Mouse (Mus musculus) hindbrain, postnatal 0 days (tissue): ENCODE results near the gene Commd7. TPM values are rescaled to one million over a fixed set of nuclear protein-coding genes. Genes with fewer than 3 reads are reported as not detected.
"Not testable (repeated sequence)": the region's sequence is repeated elsewhere in the genome, so short reads cannot be mapped to it uniquely, and the experiment has no call there.

Experiments
- ATAC-seq: fragments of 200-750 bp; cut with Nextera tagmentation; 2 replicates; pipeline ENCODE4 v1.8.0; 2017; ENCODE audit warnings: mild to moderate bottlenecking, moderate TSS enrichment, moderate library complexity
- DNase-seq: peaks from one replicate; pipeline ENCODE4 v3.0.0-alpha.2; 2015; ENCODE audit warnings: low spot score
- H3K27ac ChIP-seq: fragments of 300-500 bp; sonication (generic); 2 replicates; pipeline ENCODE4 v1.5.1; 2014; ENCODE audit warnings: mild to moderate bottlenecking
- H3K27me3 ChIP-seq: fragments of 300-500 bp; sonication (generic); 2 replicates; pipeline ENCODE4 v1.6.1; 2014; ENCODE audit warnings: low read length, mixed read lengths; ENCODE audit not compliant: insufficient read depth
- H3K36me3 ChIP-seq: fragments of 300-500 bp; sonication (generic); 2 replicates; pipeline ENCODE4 v1.6.1; 2014; ENCODE audit warnings: low read length, mixed read lengths; ENCODE audit not compliant: insufficient read depth
- H3K4me1 ChIP-seq: fragments of 300-500 bp; sonication (generic); 2 replicates; pipeline ENCODE4 v1.6.1; 2014; ENCODE audit warnings: antibody characterized with exemption, low read length, mixed read lengths; ENCODE audit not compliant: insufficient read depth
- H3K4me2 ChIP-seq: fragments of 300-500 bp; sonication (generic); 2 replicates; pipeline ENCODE4 v1.6.1; 2014; ENCODE audit warnings: low read depth, mild to moderate bottlenecking, low read length, moderate library complexity, mixed read lengths
- H3K4me3 ChIP-seq: fragments of 300-500 bp; sonication (generic); 2 replicates; pipeline ENCODE4 v1.5.1; 2014; ENCODE audit warnings: low read length
- H3K9ac ChIP-seq: fragments of 300-500 bp; sonication (generic); replicated peaks from 2 replicates; pipeline ENCODE4 v1.6.1; 2014; ENCODE audit warnings: mild to moderate bottlenecking, low read length, moderate library complexity, mixed read lengths
- H3K9me3 ChIP-seq: fragments of 300-500 bp; sonication (generic); 2 replicates; pipeline ENCODE4 v1.6.1; 2016; ENCODE audit warnings: low read length, mixed read lengths
- CTCF ChIP-seq: IDR thresholded peaks from 2 replicates; pipeline ENCODE4 v1.5.1; 2016; ENCODE audit warnings: antibody characterized with exemption, control low read depth, low read depth
- WGBS: fragments of 180-500 bp; shearing (Covaris S2); extraction: QIAGEN DNeasy Blood & Tissue Kit; methylation state at CpG from one replicate; pipeline ENCODE4 v1.1.7; 2014; 5-methylcytosine and 5-hydroxymethylcytosine counted together
- polyA plus RNA-seq: library from polyadenylated mRNA; unstranded; fragments of >200 nt; fragmentation: Nextera tagmentation; extraction: Ambion mirVana; gene quantifications from 2 replicates; pipeline ENCODE4 v1.2.1, GENCODE M21; 2015
- total RNA-seq: library from RNA; depleted of rRNA; stranded (reverse); fragments of >200 nt; gene quantifications from 2 replicates; pipeline ENCODE4 v1.2.3, GENCODE M21; 2014; rRNA removed

Gene Commd7
- total RNA-seq (21.2 and 25.7 TPM in 2 replicates), polyA plus RNA-seq (88.0 and 93.4 TPM in 2 replicates)

GRCm38 (mm10) chr2:153631976-153632870 is at the start of gene Commd7:
TSS of gene Commd7 (minus strand) at chr2:153632781.
- ATAC-seq (peak; percentile 87), DNase-seq (peak; percentile 91)
- Histone ChIP-seq H3K9ac (peak within 1 kb of the TSS; percentile 95), H3K36me3 (peaks cover 12% of the 10 kb centered on the region; the same call in 1 of the 2 replicates), H3K27me3 (no peaks in the 10 kb centered on the region), H3K4me3 (peak within 1 kb of the TSS; percentile 86), H3K27ac (peak within 1 kb of the TSS; percentile 92), H3K4me1 (0 out of 2 replicates have a peak, but pooled peaks cover 4% of the 10 kb centered on the region), H3K9me3 (no peaks in the 10 kb centered on the region), H3K4me2 (peak within 1 kb of the TSS; percentile 75)
- no peak for TF ChIP-seq CTCF
- WGBS, result 4% methylated on average over 53 of the region's 53 CpGs

DNA sequence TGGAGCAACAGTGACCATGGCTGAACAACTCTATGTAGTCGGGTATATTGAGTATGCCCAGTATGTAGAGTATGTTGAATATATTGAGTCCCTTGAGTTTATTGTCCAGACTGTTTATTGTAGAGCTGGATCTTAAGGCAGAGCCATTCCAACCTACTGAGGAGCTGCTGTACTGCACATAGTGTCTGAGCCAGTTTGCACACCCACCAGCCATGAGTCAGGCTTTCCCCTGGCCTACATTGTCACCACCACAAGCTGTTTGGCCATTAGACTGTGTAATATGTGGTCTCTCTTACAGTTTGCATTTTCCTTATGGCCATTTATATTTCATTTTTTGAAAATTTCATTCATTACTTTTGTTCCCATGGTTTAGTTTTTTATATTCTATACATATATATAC is 47.4 kb upstream of the Commd7 start:
- 100% methylated on average over 1 of the region's 1 CpGs for WGBS
- H3K36me3 ChIP-seq, result no peaks in the 10 kb centered on the region; the same call in 1 of the 2 replicates
- no peaks in the 10 kb centered on the region for H3K4me1 ChIP-seq

GRCm38 (mm10) chr2:153677550-153677949 is 45.0 kb upstream of the Commd7 start:
- 71% methylated on average over 7 of the region's 7 CpGs for WGBS
- H3K9ac ChIP-seq, result no peak overlapping the region
- no peak for ATAC-seq
- no peaks in the 10 kb centered on the region for H3K9me3 ChIP-seq
- no peaks in the 10 kb centered on the region for H3K4me1 ChIP-seq
- no peak for DNase-seq
- H3K4me2 ChIP-seq, result no peak overlapping the region
- H3K27ac ChIP-seq, result no peak overlapping the region
- no peaks in the 10 kb centered on the region for H3K27me3 ChIP-seq
- TF ChIP-seq CTCF, result no peak
- H3K36me3 ChIP-seq, result no peaks in the 10 kb centered on the region; the same call in 1 of the 2 replicates
- H3K4me3 ChIP-seq, result no peak overlapping the region

More for the DNA sequence above, 47.4 kb upstream of the Commd7 start:
- Histone ChIP-seq H3K4me3 (no peak overlapping the region), H3K9ac (no peak overlapping the region), H3K9me3 (no peaks in the 10 kb centered on the region), H3K4me2 (no peak overlapping the region), H3K27ac (no peak overlapping the region), H3K27me3 (no peaks in the 10 kb centered on the region)
- DNase-seq (no peak), ATAC-seq (no peak)
- no peak for TF ChIP-seq CTCF

GRCm38 (mm10) chr2:153676944-153677343 is 44.4 kb upstream of the Commd7 start:
- Histone ChIP-seq H3K27me3 (no peaks in the 10 kb centered on the region), H3K36me3 (no peaks in the 10 kb centered on the region; the same call in 1 of the 2 replicates), H3K4me1 (no peaks in the 10 kb centered on the region), H3K9ac (no peak overlapping the region), H3K4me2 (no peak overlapping the region), H3K4me3 (no peak overlapping the region), H3K9me3 (no peaks in the 10 kb centered on the region), H3K27ac (no peak overlapping the region)
- ATAC-seq (no peak), DNase-seq (no peak)
- WGBS, result 93% methylated on average over 6 of the region's 6 CpGs
- no peak for TF ChIP-seq CTCF

GRCm38 (mm10) chr2:153675364-153675763 is 42.8 kb upstream of the Commd7 start:
- not testable (repeated sequence) for H3K4me3 ChIP-seq, H3K9me3 ChIP-seq, H3K4me1 ChIP-seq, H3K27ac ChIP-seq, H3K27me3 ChIP-seq, H3K36me3 ChIP-seq, ATAC-seq, H3K9ac ChIP-seq, DNase-seq, H3K4me2 ChIP-seq
- 86% methylated on average over 1 of the region's 1 CpGs for WGBS

DNA sequence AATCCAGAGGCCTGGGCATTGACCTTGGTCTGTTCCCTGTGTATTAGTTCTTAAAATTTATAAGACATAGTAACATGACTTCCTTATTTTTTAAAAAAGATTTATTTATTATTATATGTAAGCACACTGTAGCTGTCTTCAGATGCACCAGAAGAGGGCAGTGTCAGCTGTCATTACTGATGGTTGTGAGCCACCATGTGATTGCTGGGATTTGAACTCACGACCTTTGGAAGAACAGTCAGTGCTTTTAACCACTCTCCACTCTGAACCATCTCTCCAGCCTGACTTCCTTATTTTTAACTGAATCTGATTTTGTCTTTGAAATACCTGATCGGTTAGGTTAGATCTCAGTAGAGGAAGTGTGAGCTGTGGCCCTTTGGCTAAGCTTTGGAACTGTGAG is 40.0 kb upstream of the Commd7 start:
- DNase-seq (no peak), ATAC-seq (no peak)
- H3K4me2 ChIP-seq, result no peak overlapping the region
- 89% methylated on average over 2 of the region's 2 CpGs for WGBS
- H3K9me3 ChIP-seq, result no peaks in the 10 kb centered on the region
- TF ChIP-seq CTCF, result peak; percentile 38
- H3K4me1 ChIP-seq, result no peaks in the 10 kb centered on the region
- no peaks in the 10 kb centered on the region; the same call in 1 of the 2 replicates for H3K36me3 ChIP-seq
- no peak overlapping the region for H3K9ac ChIP-seq
- H3K4me3 ChIP-seq, result no peak overlapping the region
- H3K27ac ChIP-seq, result no peak overlapping the region
- H3K27me3 ChIP-seq, result no peaks in the 10 kb centered on the region

DNA sequence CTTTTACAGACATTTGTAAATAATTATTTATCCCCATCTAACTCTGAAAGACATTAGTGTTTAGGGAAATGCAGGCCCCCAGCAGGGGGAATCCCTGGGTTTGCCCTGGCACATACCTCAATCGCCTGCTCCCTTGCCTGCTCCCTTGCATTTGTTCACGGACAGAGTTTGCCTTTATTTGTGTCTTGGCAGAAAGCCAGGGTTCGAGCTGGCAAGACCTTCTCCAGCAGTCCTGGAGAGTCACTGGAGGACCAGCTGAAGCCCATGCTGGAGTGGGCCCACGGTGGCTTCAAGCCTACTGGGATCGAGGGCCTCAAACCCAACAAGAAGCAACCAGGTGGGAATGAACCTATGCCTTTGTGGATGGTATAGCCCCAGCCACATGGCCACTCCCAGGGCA is 37.5 kb upstream of the Commd7 start:
- H3K9ac ChIP-seq, result no peak overlapping the region
- no peak overlapping the region for H3K4me2 ChIP-seq
- no peaks in the 10 kb centered on the region for H3K27me3 ChIP-seq
- no peaks in the 10 kb centered on the region; the same call in 1 of the 2 replicates for H3K36me3 ChIP-seq
- DNase-seq, result peak; percentile 35
- no peak overlapping the region for H3K4me3 ChIP-seq
- no peak overlapping the region for H3K27ac ChIP-seq
- no peaks in the 10 kb centered on the region for H3K4me1 ChIP-seq
- no peak for TF ChIP-seq CTCF
- 36% methylated on average over 5 of the region's 5 CpGs for WGBS
- H3K9me3 ChIP-seq, result no peaks in the 10 kb centered on the region
- no peak for ATAC-seq
